Mouse (Mus musculus): ENCODE results near the gene Ccdc71. TPM values are rescaled to one million over a fixed set of nuclear protein-coding genes. Genes with fewer than 3 reads are reported as not detected.

Ccdc71 gene
- total and polyA plus RNA-seq, 3 experiments, result 22.3 to 52.4 (median 25.6) TPM

GRCm38 (mm10) chr9:108479241-108479640 is 18.9 kb downstream of the Ccdc71 start:
- Histone ChIP-seq H3K27me3 (ENCODE audit: insufficient read depth, low read length) (peaks cover 73% of the 10 kb centered on the region), H3K4me3 (ENCODE audit: low read depth, low read length) (peak overlapping the region; percentile 44; the same call in 1 of the 2 replicates), H3K36me3 (replicated peaks) (no peaks in the 10 kb centered on the region), H3K9me3 (replicated peaks) (no peaks in the 10 kb centered on the region), H3K4me1 (ENCODE audit: insufficient read depth, low read depth, low read length) (peaks cover 22% of the 10 kb centered on the region)
- ATAC-seq (ENCODE audit: extremely low read depth, insufficient number of reproducible peaks, low FRiP score, poor library complexity, severe bottlenecking) (no peak), DNase-seq (ENCODE audit: low spot score) (no peak)
- TF ChIP-seq CTCF (IDR thresholded peaks at IDR 0.05; ENCODE audit: low read depth, low read length) (no peak), GATA2 (IDR thresholded peaks at IDR 0.05; ENCODE audit: borderline replicate concordance, low read depth, low read length) (no peak), TAL1 (conservative IDR thresholded peaks at IDR 0.05; ENCODE audit: low read depth, low read length) (no peak), POLR2AphosphoS5 (IDR thresholded peaks at IDR 0.05; ENCODE audit: insufficient replicate concordance, low read depth, low read length) (no peak)

DNA sequence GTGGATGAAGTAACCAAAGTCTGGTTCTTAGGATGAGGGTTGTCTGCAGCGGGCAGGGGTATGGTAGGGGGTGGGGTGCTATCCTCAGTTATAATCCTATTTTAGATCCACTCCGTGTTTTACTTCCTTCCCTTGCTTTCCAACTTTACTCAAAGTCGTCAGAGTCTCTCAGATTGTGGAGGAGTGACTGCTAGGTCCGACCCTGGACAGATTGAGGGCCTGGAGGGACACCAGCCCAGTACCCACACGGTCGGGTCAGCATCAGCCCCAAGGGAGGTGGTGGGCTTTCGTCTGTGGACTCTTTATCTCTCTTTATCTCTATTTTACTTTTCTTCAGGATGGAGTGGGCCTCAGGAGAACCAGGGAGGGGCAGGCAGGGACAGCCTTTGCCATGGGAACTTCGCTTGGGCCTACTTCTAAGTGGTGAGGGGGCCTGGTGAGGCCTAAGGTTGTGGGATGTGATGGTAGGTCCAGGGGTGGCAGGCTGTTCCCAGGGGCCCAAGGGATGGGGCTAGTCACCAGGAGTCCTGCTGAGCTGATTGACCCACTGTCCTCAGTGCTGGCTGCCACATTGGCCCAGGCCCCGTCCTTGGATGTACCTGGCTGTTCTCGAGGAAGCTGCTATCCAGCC is 19.5 kb downstream of the Ccdc71 start, which contains the start of gene Lamb2:
Gene Lamb2 (plus strand): TSS at position 16 of the 631 bp plus-strand sequence.
- Histone ChIP-seq H3K9me3 (replicated peaks) (no peaks in the 10 kb centered on the region), H3K36me3 (replicated peaks) (no peaks in the 10 kb centered on the region), H3K27me3 (ENCODE audit: insufficient read depth, low read length) (peaks cover 73% of the 10 kb centered on the region), H3K4me3 (ENCODE audit: low read depth, low read length) (peak within 1 kb of the TSS; percentile 44; the same call in 1 of the 2 replicates), H3K4me1 (ENCODE audit: insufficient read depth, low read depth, low read length) (peaks cover 22% of the 10 kb centered on the region)
- TF ChIP-seq GATA1 (IDR thresholded peaks at IDR 0.05; ENCODE audit: borderline replicate concordance, low read length), result no peak
- no peak for ATAC-seq (ENCODE audit: extremely low read depth, insufficient number of reproducible peaks, low FRiP score, poor library complexity, severe bottlenecking)
- DNase-seq (ENCODE audit: low spot score), result no peak

GRCm38 (mm10) chr9:108480813-108481519 is 20.6 kb downstream of the Ccdc71 start:
- Histone ChIP-seq H3K9me3 (replicated peaks) (no peaks in the 10 kb centered on the region), H3K4me3 (ENCODE audit: low read depth, low read length) (no peak overlapping the region), H3K4me1 (ENCODE audit: insufficient read depth, low read depth, low read length) (peaks cover 22% of the 10 kb centered on the region), H3K36me3 (replicated peaks) (no peaks in the 10 kb centered on the region), H3K27me3 (ENCODE audit: insufficient read depth, low read length) (peaks cover 81% of the 10 kb centered on the region)
- TF ChIP-seq GATA2 (IDR thresholded peaks at IDR 0.05; ENCODE audit: borderline replicate concordance, low read depth, low read length), result no peak
- TF ChIP-seq GATA1 (IDR thresholded peaks at IDR 0.05; ENCODE audit: borderline replicate concordance, low read length), result no peak
- ATAC-seq (ENCODE audit: extremely low read depth, insufficient number of reproducible peaks, low FRiP score, poor library complexity, severe bottlenecking) (no peak), DNase-seq (ENCODE audit: low spot score) (no peak)

DNA sequence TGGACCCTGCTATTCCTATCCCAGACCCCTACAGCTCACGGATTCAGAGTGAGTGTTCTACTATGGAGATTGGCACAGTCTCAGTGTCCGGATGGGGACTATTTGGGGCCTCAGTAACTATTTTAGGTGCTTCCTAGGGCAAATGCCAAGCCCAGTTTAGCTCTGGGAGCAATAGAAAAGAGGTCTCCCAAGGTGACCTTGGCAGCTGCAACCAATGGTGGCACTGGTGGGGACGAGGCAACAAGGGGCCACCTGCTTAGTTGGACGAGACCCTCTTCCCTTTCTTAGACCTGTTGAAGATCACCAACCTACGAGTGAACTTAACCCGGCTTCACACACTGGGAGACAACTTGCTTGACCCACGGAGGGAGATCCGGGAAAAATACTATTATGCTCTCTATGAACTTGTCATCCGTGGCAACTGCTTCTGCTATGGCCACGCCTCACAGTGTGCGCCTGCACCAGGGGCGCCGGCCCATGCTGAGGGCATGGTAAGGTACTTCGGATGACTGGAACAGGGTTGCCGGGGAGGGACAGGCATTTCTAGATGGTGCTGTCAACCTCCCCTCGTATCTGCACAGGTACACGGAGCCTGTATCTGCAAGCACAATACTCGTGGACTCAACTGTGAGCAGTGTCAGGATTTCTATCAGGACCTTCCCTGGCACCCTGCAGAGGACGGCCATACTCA is 21.3 kb downstream of the Ccdc71 start:
- H3K4me3 ChIP-seq (ENCODE audit: low read depth, low read length), result no peak overlapping the region
- TF ChIP-seq POLR2AphosphoS5 (IDR thresholded peaks at IDR 0.05; ENCODE audit: insufficient replicate concordance, low read depth, low read length) (no peak), GATA2 (IDR thresholded peaks at IDR 0.05; ENCODE audit: borderline replicate concordance, low read depth, low read length) (no peak), TAL1 (conservative IDR thresholded peaks at IDR 0.05; ENCODE audit: low read depth, low read length) (no peak), GATA1 (IDR thresholded peaks at IDR 0.05; ENCODE audit: borderline replicate concordance, low read length) (no peak)
- no peaks in the 10 kb centered on the region for H3K9me3 ChIP-seq (replicated peaks)
- DNase-seq (ENCODE audit: low spot score) (no peak), ATAC-seq (ENCODE audit: extremely low read depth, insufficient number of reproducible peaks, low FRiP score, poor library complexity, severe bottlenecking) (no peak)
- peaks cover 86% of the 10 kb centered on the region for H3K27me3 ChIP-seq (ENCODE audit: insufficient read depth, low read length)
- H3K36me3 ChIP-seq (replicated peaks), result no peaks in the 10 kb centered on the region
- H3K4me1 ChIP-seq (ENCODE audit: insufficient read depth, low read depth, low read length), result peaks cover 24% of the 10 kb centered on the region

DNA sequence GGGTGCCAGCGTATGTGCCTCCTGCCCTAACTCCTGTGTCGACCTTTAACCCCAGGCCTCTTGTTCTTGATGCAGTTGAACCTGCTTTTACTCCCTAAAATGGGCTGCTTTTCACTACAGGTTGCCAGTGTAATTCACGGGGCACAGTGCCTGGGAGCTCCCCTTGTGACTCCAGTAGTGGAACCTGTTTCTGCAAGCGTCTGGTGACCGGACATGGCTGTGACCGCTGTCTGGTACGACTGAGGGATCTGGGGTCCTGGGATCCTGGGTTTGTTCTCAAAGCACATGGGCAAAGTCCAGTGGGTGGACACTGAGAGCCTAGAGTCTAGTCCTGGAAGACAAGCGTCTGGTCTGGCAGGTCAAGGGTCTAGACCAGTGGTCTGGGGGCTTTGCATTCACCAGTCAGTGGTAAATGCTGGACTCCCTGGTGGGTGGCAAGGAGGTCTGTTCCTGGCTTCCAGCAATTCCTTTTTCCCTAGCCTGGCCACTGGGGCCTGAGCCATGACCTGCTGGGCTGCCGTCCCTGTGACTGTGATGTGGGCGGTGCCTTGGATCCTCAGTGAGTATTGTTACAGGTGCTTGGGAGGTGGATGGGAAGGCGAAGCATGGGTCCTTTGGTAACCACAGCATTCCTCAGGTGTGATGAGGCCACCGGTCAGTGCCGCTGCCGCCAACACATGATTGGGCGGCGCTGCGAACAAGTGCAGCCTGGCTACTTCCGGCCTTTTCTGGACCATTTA is 22.9 kb downstream of the Ccdc71 start:
- H3K4me1 ChIP-seq (ENCODE audit: insufficient read depth, low read depth, low read length), result peaks cover 24% of the 10 kb centered on the region
- TF ChIP-seq GATA2 (IDR thresholded peaks at IDR 0.05; ENCODE audit: borderline replicate concordance, low read depth, low read length), result no peak
- TF ChIP-seq GATA1 (IDR thresholded peaks at IDR 0.05; ENCODE audit: borderline replicate concordance, low read length), result no peak
- TF ChIP-seq POLR2AphosphoS5 (IDR thresholded peaks at IDR 0.05; ENCODE audit: insufficient replicate concordance, low read depth, low read length), result no peak
- TF ChIP-seq TAL1 (conservative IDR thresholded peaks at IDR 0.05; ENCODE audit: low read depth, low read length), result no peak
- no peak for TF ChIP-seq CTCF (IDR thresholded peaks at IDR 0.05; ENCODE audit: low read depth, low read length)
- DNase-seq (ENCODE audit: low spot score) (no peak), ATAC-seq (ENCODE audit: extremely low read depth, insufficient number of reproducible peaks, low FRiP score, poor library complexity, severe bottlenecking) (no peak)
- H3K9me3 ChIP-seq (replicated peaks), result no peaks in the 10 kb centered on the region
- H3K27me3 ChIP-seq (ENCODE audit: insufficient read depth, low read length), result peaks cover 90% of the 10 kb centered on the region
- no peak overlapping the region for H3K4me3 ChIP-seq (ENCODE audit: low read depth, low read length)
- no peaks in the 10 kb centered on the region for H3K36me3 ChIP-seq (replicated peaks)

GRCm38 (mm10) chr9:108484021-108484420 is 23.7 kb downstream of the Ccdc71 start:
- no peaks in the 10 kb centered on the region for H3K36me3 ChIP-seq (replicated peaks)
- ATAC-seq (ENCODE audit: extremely low read depth, insufficient number of reproducible peaks, low FRiP score, poor library complexity, severe bottlenecking) (no peak), DNase-seq (ENCODE audit: low spot score) (no peak)
- no peaks in the 10 kb centered on the region for H3K9me3 ChIP-seq (replicated peaks)
- no peak for TF ChIP-seq CTCF (IDR thresholded peaks at IDR 0.05; ENCODE audit: low read depth, low read length)
- no peak for TF ChIP-seq TAL1 (conservative IDR thresholded peaks at IDR 0.05; ENCODE audit: low read depth, low read length)
- no peak for TF ChIP-seq POLR2AphosphoS5 (IDR thresholded peaks at IDR 0.05; ENCODE audit: insufficient replicate concordance, low read depth, low read length)
- TF ChIP-seq GATA2 (IDR thresholded peaks at IDR 0.05; ENCODE audit: borderline replicate concordance, low read depth, low read length), result no peak
- TF ChIP-seq GATA1 (IDR thresholded peaks at IDR 0.05; ENCODE audit: borderline replicate concordance, low read length), result no peak
- H3K27me3 ChIP-seq (ENCODE audit: insufficient read depth, low read length), result peaks cover 83% of the 10 kb centered on the region
- H3K4me3 ChIP-seq (ENCODE audit: low read depth, low read length), result no peak overlapping the region
- H3K4me1 ChIP-seq (ENCODE audit: insufficient read depth, low read depth, low read length), result peaks cover 21% of the 10 kb centered on the region

All from G1E (cell line).